In the genomic region with DNA sequence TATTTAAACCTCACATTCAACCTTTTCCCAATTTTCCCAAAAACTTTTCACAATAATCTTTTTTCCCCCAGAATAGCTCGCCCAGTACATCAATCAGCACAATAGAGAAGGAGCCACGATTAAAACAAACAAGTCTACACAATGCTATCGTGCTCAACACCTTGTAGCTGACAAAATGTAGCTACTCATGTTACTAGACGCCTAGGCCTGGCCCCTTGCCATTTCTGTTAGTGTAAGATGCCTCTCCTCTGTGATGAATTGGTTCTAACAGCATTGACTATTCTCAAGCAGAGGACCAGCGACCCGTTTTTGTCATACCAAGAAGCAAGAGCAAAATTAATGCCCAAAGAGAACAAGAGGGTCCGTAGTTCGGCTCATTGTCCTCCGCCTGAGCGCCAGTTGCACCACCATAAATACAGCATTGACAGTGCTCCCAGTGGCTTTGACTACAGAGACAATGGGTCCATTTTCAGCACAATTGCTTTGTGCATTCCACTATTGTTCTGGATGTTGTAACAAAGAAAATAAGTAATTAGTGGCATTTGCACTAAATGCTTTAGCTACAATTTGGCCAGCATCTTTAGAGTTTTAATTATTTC, we compare ENCODE assay signal across 12 mouse cellular contexts.
DNase-seq lines count a peak whose midpoint lies in the region; ATAC-seq lines count a peak whose summit lies in the region.
"Had no signal": no experiment of that assay in that cellular context is flagged by ENCODE, and none has a peak within 500 bp of the region (broad histone marks: within the 10 kb centered on the region; RNA-seq: fewer than 3 reads in every experiment).

No protein-coding gene starts in this region.

- H3K4me3 ChIP-seq in hindbrain, embryonic 11.5 days (ENCODE audit: low read depth, low read length): no peak overlapping the region
- no peak overlapping the region for H3K4me3 ChIP-seq in hindbrain, embryonic 10.5 days
- H3K4me3 ChIP-seq: heart, embryonic 12.5 days had no signal

- H3K27me3 ChIP-seq in hindbrain, embryonic 11.5 days (ENCODE audit: control insufficient read depth, insufficient read depth, low read length): no peaks in the 10 kb centered on the region
- no peaks in the 10 kb centered on the region for H3K27me3 ChIP-seq in hindbrain, embryonic 10.5 days (ENCODE audit: insufficient read depth, poor library complexity, severe bottlenecking)
- H3K27me3 ChIP-seq: heart, embryonic 12.5 days had no signal

- 55% methylated on average over 10 of the region's 10 CpGs for WGBS in hindbrain, embryonic 11.5 days
- 65% methylated on average over 10 of the region's 10 CpGs for WGBS in hindbrain, embryonic 10.5 days

- ATAC-seq in hindbrain, embryonic 11.5 days (ENCODE audit: low FRiP score): peak; percentile 71

- no peaks in the 10 kb centered on the region for H3K4me1 ChIP-seq in hindbrain, embryonic 11.5 days (replicated peaks; ENCODE audit: control insufficient read depth, insufficient read depth, low read length)
- no peaks in the 10 kb centered on the region for H3K4me1 ChIP-seq in hindbrain, embryonic 10.5 days (replicated peaks)
- H3K4me1 ChIP-seq: heart, embryonic 12.5 days had no signal

- H3K9me3 ChIP-seq in hindbrain, embryonic 11.5 days (ENCODE audit: control insufficient read depth, low read length): no peaks in the 10 kb centered on the region
- no peaks in the 10 kb centered on the region for H3K9me3 ChIP-seq in hindbrain, embryonic 10.5 days
- H3K9me3 ChIP-seq: heart, embryonic 12.5 days had no signal

- no peaks in the 10 kb centered on the region for H3K36me3 ChIP-seq in hindbrain, embryonic 11.5 days (ENCODE audit: control insufficient read depth, insufficient read depth, low read length)
- no peaks in the 10 kb centered on the region for H3K36me3 ChIP-seq in hindbrain, embryonic 10.5 days
- H3K36me3 ChIP-seq: heart, embryonic 12.5 days had no signal

- H3K9ac ChIP-seq in hindbrain, embryonic 11.5 days (ENCODE audit: low read depth, low read length): no peak overlapping the region
- H3K9ac ChIP-seq: heart, embryonic 12.5 days had no signal

- peak; percentile 13 for DNase-seq in hindbrain, embryonic 11.5 days (ENCODE audit: low spot score)
- no peak for DNase-seq in hindbrain, embryonic 10.5 days (ENCODE audit: low spot score)
- peak; percentile 33 for DNase-seq in Muller cell, postnatal 12 days (ENCODE audit: inconsistent ontology term)
- DNase-seq in cerebellum, postnatal 14 days: peak; percentile 7 to 20
- DNase-seq in layer of hippocampus, postnatal 36 days: peak; percentile 9 to 10
- no peak for DNase-seq in kidney, postnatal 10 days
- DNase-seq in frontal cortex, postnatal 36 days (ENCODE audit: low spot score in 2 of 2): no peak
- DNase-seq in gastrocnemius, postnatal 25 days: no peak
- DNase-seq: adrenal gland, adult 8-10 months; lung, adult 2 months had no signal

- H3K4me2 ChIP-seq in hindbrain, embryonic 11.5 days (replicated peaks; ENCODE audit: low read depth, low read length): no peak overlapping the region
- H3K4me2 ChIP-seq: heart, embryonic 12.5 days had no signal

- H3K27ac ChIP-seq in hindbrain, embryonic 11.5 days (ENCODE audit: low read depth, low read length): no peak overlapping the region
- no peak overlapping the region for H3K27ac ChIP-seq in hindbrain, embryonic 10.5 days
- H3K27ac ChIP-seq: kidney, postnatal 0 days had no signal

Comparison
In these comparisons a context has a peak if more than half of its experiments do, and no peak if none do; other contexts are left out.
1. DNase-seq: peak in hindbrain, embryonic 11.5 days (single experiment), Muller cell, postnatal 12 days (single experiment), cerebellum, postnatal 14 days (2 of 2) and layer of hippocampus, postnatal 36 days (2 of 2); none in hindbrain, embryonic 10.5 days (single experiment), kidney, postnatal 10 days (single experiment), frontal cortex, postnatal 36 days (0 of 2) and gastrocnemius, postnatal 25 days (single experiment).